Mouse (Mus musculus) gastrocnemius, postnatal 36 days (tissue): ENCODE results near the gene Lrrc31. TPM values are rescaled to one million over a fixed set of nuclear protein-coding genes. Genes with fewer than 3 reads are reported as not detected.
A peak's percentile ranks its signal among the peaks of the same experiment; 100 is the strongest.
"Not testable (repeated sequence)": the region's sequence is repeated elsewhere in the genome, so short reads cannot be mapped to it uniquely, and the experiment has no call there.

Source experiments
- DNase-seq, 2 experiments: peaks; one replicate each; pipeline ENCODE4 v3.0.0; 2022
- intact Hi-C: fragments of 180-260 bp; cut with DNase I; formaldehyde crosslinking; loops from one replicate; pipeline ENCODE4 v1.15.1; 2025
- long read RNA-seq, 2 experiments: library from polyadenylated mRNA; stranded (forward); transcript quantifications; one replicate each; pipeline ENCODE4 v2.0.0; 2021
- total RNA-seq, 2 experiments: library from RNA; stranded (reverse); gene quantifications; 2 replicates each; pipeline ENCODE4 v1.2.3; 2021

The Lrrc31 gene
- not detected for total RNA-seq
- long read RNA-seq, experiment 1, result 0 reads
- long read RNA-seq, experiment 2, result 0 reads

- not testable (repeated sequence) for DNase-seq
- intact Hi-C loops, result loop anchor here (5.0 kb wide), 1 partner anchor 437 kb away; no protein-coding TSS in a partner anchor
Observed at GRCm38 (mm10) chr3:30699711-30700505, at the start of gene Lrrc31. Gene Lrrc31 (minus strand): TSS chr3:30699843.

GRCm38 (mm10) chr3:30748316-30748715 is 48.7 kb upstream of the Lrrc31 start:
- intact Hi-C loops, result no loop called here
- DNase-seq, result no peak

GRCm38 (mm10) chr3:30746006-30746405 is 46.4 kb upstream of the Lrrc31 start, which contains the start of gene Samd7:
Gene Samd7 (plus strand): TSS chr3:30746293.
- DNase-seq, result no peak
- intact Hi-C loops, result no loop called here

GRCm38 (mm10) chr3:30742891-30743290 is 43.2 kb upstream of the Lrrc31 start:
- intact Hi-C loops, result no loop called here
- DNase-seq, result no peak

GRCm38 (mm10) chr3:30741306-30741705 is 41.7 kb upstream of the Lrrc31 start:
- DNase-seq, result peak; percentile 44 to 63
- intact Hi-C loops, result no loop called here

GRCm38 (mm10) chr3:30736809-30737208 is 37.2 kb upstream of the Lrrc31 start:
- intact Hi-C loops, result loop anchor here (1.0 kb wide), 1 partner anchor 56 kb away; no protein-coding TSS in a partner anchor
- peak; percentile 16 to 22 for DNase-seq

- DNase-seq, result peak; percentile 9 to 13
- intact Hi-C loops, result loop anchor here (10.0 kb wide), 1 partner anchor 236 kb away; the partner anchor contains the start of gene Phc3
Observed at GRCm38 (mm10) chr3:30729046-30729445, 29.4 kb upstream of the Lrrc31 start.

- intact Hi-C loops, result loop anchor here (10.0 kb wide), 1 partner anchor 238 kb away; the partner anchor contains the start of gene Phc3
- DNase-seq, result no peak
Observed at GRCm38 (mm10) chr3:30727209-30727608, 27.6 kb upstream of the Lrrc31 start.

- no peak for DNase-seq
- intact Hi-C loops, result loop anchor here (10.0 kb wide), 1 partner anchor 239 kb away; the partner anchor contains the start of gene Phc3
Observed at GRCm38 (mm10) chr3:30725514-30725913, 25.9 kb upstream of the Lrrc31 start.

GRCm38 (mm10) chr3:30724848-30725465 is 25.3 kb upstream of the Lrrc31 start:
- DNase-seq, result no peak
- intact Hi-C loops, result loop anchor here (5.0 to 10.0 kb wide), 2 partner anchors 67 to 240 kb away; partner anchors contain the start of genes Phc3 and Sec62

- intact Hi-C loops, result loop anchor here (5.0 to 10.0 kb wide), 2 partner anchors 68 to 241 kb away; partner anchors contain the start of genes Phc3 and Sec62
- no peak for DNase-seq
Observed at GRCm38 (mm10) chr3:30724105-30724824, 24.6 kb upstream of the Lrrc31 start.

GRCm38 (mm10) chr3:30723179-30723578 is 23.5 kb upstream of the Lrrc31 start:
- intact Hi-C loops, result loop anchor here (5.0 to 10.0 kb wide), 2 partner anchors 69 to 242 kb away; partner anchors contain the start of genes Phc3 and Sec62

GRCm38 (mm10) chr3:30722461-30722860 is 22.8 kb upstream of the Lrrc31 start:
- no peak for DNase-seq
- intact Hi-C loops, result loop anchor here (5.0 to 10.0 kb wide), 2 partner anchors 70 to 242 kb away; partner anchors contain the start of genes Phc3 and Sec62

More at GRCm38 (mm10) chr3:30723179-30723578, 23.5 kb upstream of the Lrrc31 start:
- DNase-seq, result peak; percentile 9 to 12

- no peak for DNase-seq
- intact Hi-C loops, result loop anchor here (5.0 to 10.0 kb wide), 2 partner anchors 70 to 243 kb away; partner anchors contain the start of genes Phc3 and Sec62
Observed at GRCm38 (mm10) chr3:30722036-30722435, 22.4 kb upstream of the Lrrc31 start.

- no peak for DNase-seq
- intact Hi-C loops, result no loop called here
Observed at GRCm38 (mm10) chr3:30718649-30719048, 19.0 kb upstream of the Lrrc31 start.

- DNase-seq, result no peak
- intact Hi-C loops, result no loop called here
Observed at GRCm38 (mm10) chr3:30713334-30713733, 13.7 kb upstream of the Lrrc31 start.

- DNase-seq, result no peak
- intact Hi-C loops, result no loop called here
Observed at GRCm38 (mm10) chr3:30710191-30710590, 10.5 kb upstream of the Lrrc31 start.

GRCm38 (mm10) chr3:30706614-30707276 is 7.1 kb upstream of the Lrrc31 start:
- intact Hi-C loops, result no loop called here
- DNase-seq, result no peak

- DNase-seq, result no peak
- intact Hi-C loops, result no loop called here
Observed at GRCm38 (mm10) chr3:30705977-30706376, 6.3 kb upstream of the Lrrc31 start.
